Mouse (Mus musculus) E14TG2a.4 (cell line): Measurements from ENCODE around the gene Cenpa.

Source experiments
- CTCF ChIP-seq: conservative IDR thresholded peaks from 2 replicates; pipeline ENCODE4 v1.5.1; 2014; ENCODE audit warnings: low read length
- POU5F1 ChIP-seq: IDR thresholded peaks from 2 replicates; pipeline ENCODE4 v1.6.1; 2014; ENCODE audit warnings: low read length, borderline replicate concordance

DNA sequence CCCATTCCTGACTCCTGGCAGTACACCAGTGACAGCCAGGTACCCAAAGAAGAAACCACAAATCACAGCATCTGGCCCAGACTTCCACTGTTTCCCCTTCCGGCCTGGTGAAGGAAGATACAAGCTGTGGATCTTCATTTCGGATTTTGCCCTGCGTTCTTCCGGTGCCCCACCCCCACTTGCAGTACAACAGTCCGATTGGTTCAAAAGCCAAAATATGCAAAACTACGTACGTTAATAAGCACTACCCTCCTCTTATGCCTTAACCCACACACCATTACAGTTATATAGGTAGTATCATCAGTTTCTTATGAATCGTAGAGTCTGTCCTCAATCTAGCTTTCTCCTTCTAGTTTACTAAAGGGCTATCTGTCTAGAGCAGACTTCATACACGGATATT is 1.2 kb upstream of the Cenpa start:
- TF ChIP-seq CTCF (no peak), POU5F1 (no peak)
